Mouse (Mus musculus) midbrain, embryonic 14.5 days (tissue): Measurements from ENCODE around the gene Btaf1. TPM values are rescaled to one million over a fixed set of nuclear protein-coding genes. Genes with fewer than 3 reads are reported as not detected.

Experiments
- ATAC-seq: fragments of 200-750 bp; cut with Nextera tagmentation; 2 replicates; pipeline ENCODE4 v1.8.0; 2017; ENCODE audit warnings: moderate number of reproducible peaks, moderate library complexity; ENCODE audit not compliant: low FRiP score, low TSS enrichment
- DNase-seq: peaks from one replicate; pipeline ENCODE4 v3.0.0-alpha.2; 2015
- H3K27ac ChIP-seq: fragments of 300-500 bp; sonication (generic); replicated peaks from 2 replicates; pipeline ENCODE4 v1.5.1; 2014; ENCODE audit warnings: mild to moderate bottlenecking, low read depth, low read length, moderate library complexity
- H3K27me3 ChIP-seq: fragments of 300-500 bp; sonication (generic); 2 replicates; pipeline ENCODE4 v1.6.1; 2014; ENCODE audit warnings: low read length, control low read depth, mixed read lengths; ENCODE audit not compliant: control insufficient read depth, insufficient read depth
- H3K36me3 ChIP-seq: fragments of 300-500 bp; sonication (generic); 2 replicates; pipeline ENCODE4 v1.6.1; 2014; ENCODE audit warnings: low read length, control low read depth; ENCODE audit not compliant: control insufficient read depth, insufficient read depth
- H3K4me1 ChIP-seq: fragments of 300-500 bp; sonication (generic); 2 replicates; pipeline ENCODE4 v1.6.1; 2014; ENCODE audit warnings: mild to moderate bottlenecking, antibody characterized with exemption, low read length, control low read depth; ENCODE audit not compliant: control insufficient read depth, insufficient read depth
- H3K4me2 ChIP-seq: fragments of 300-500 bp; sonication (generic); 2 replicates; pipeline ENCODE4 v1.6.1; 2014; ENCODE audit warnings: mild to moderate bottlenecking, low read length, moderate library complexity
- H3K4me3 ChIP-seq: fragments of 300-500 bp; sonication (generic); replicated peaks from 2 replicates; pipeline ENCODE4 v1.5.1; 2014; ENCODE audit warnings: low read depth, low read length
- H3K9ac ChIP-seq: fragments of 300-500 bp; sonication (generic); replicated peaks from 2 replicates; pipeline ENCODE4 v1.6.1; 2014; ENCODE audit warnings: mild to moderate bottlenecking, low read length, moderate library complexity
- H3K9me3 ChIP-seq: fragments of 300-500 bp; sonication (generic); 2 replicates; pipeline ENCODE4 v1.6.1; 2016; ENCODE audit warnings: low read length, control low read depth, mixed read lengths; ENCODE audit not compliant: control insufficient read depth
- WGBS: fragments of 180-500 bp; shearing (Covaris S2); extraction: QIAGEN DNeasy Blood & Tissue Kit; methylation state at CpG from one replicate; pipeline ENCODE4 v1.1.7; 2014; 5-methylcytosine and 5-hydroxymethylcytosine counted together
- polyA plus RNA-seq: library from polyadenylated mRNA; unstranded; fragments of >200 nt; fragmentation: Nextera tagmentation; extraction: Ambion mirVana; gene quantifications from 2 replicates; pipeline ENCODE4 v1.2.1, GENCODE M21; 2014

Btaf1 gene
- polyA plus RNA-seq, 1 experiment from 2014 or later, result 15.4 TPM

- Histone ChIP-seq H3K4me3 (no peak overlapping the region), H3K4me1 (no peaks in the 10 kb centered on the region), H3K9me3 (no peaks in the 10 kb centered on the region), H3K4me2 (no peak overlapping the region), H3K9ac (no peak overlapping the region), H3K27me3 (no peaks in the 10 kb centered on the region), H3K27ac (no peak overlapping the region), H3K36me3 (no peaks in the 10 kb centered on the region)
- DNase-seq (no peak), ATAC-seq (no peak)
- WGBS, result 91% methylated on average over 6 of the region's 6 CpGs
These were observed 122.6 kb downstream of the Btaf1 start for GRCm38 (mm10) chr19:37048507-37048906.

GRCm38 (mm10) chr19:37050643-37051345 lies 124.9 kb downstream of the Btaf1 start:
- no peaks in the 10 kb centered on the region for H3K36me3 ChIP-seq
- no peak overlapping the region for H3K27ac ChIP-seq
- DNase-seq (peak; percentile 85), ATAC-seq (no peak)
- H3K9me3 ChIP-seq, result no peaks in the 10 kb centered on the region
- H3K4me1 ChIP-seq, result no peaks in the 10 kb centered on the region
- no peak overlapping the region for H3K4me3 ChIP-seq
- H3K4me2 ChIP-seq, result no peak overlapping the region
- 73% methylated on average over 4 of the region's 4 CpGs for WGBS
- H3K9ac ChIP-seq, result no peak overlapping the region
- no peaks in the 10 kb centered on the region for H3K27me3 ChIP-seq

- H3K9me3 ChIP-seq, result no peaks in the 10 kb centered on the region
- DNase-seq (no peak), ATAC-seq (no peak)
- WGBS, result 84% methylated on average over 4 of the region's 4 CpGs
- H3K9ac ChIP-seq, result no peak overlapping the region
- H3K4me2 ChIP-seq, result no peak overlapping the region
- H3K27me3 ChIP-seq, result no peaks in the 10 kb centered on the region
- no peak overlapping the region for H3K4me3 ChIP-seq
- H3K27ac ChIP-seq, result no peak overlapping the region
- no peaks in the 10 kb centered on the region for H3K4me1 ChIP-seq
- no peaks in the 10 kb centered on the region for H3K36me3 ChIP-seq
These were observed 130.2 kb downstream of the Btaf1 start for GRCm38 (mm10) chr19:37055976-37056556.

- H3K9ac ChIP-seq, result no peak overlapping the region
- no peak for ATAC-seq
These were observed 131.5 kb downstream of the Btaf1 start for GRCm38 (mm10) chr19:37057161-37057905.

GRCm38 (mm10) chr19:37059623-37060022 lies 133.7 kb downstream of the Btaf1 start:
- H3K36me3 ChIP-seq, result no peaks in the 10 kb centered on the region
- no peaks in the 10 kb centered on the region for H3K27me3 ChIP-seq
- no peak overlapping the region for H3K9ac ChIP-seq
- DNase-seq, result no peak
- no peak overlapping the region for H3K27ac ChIP-seq
- no peak overlapping the region for H3K4me2 ChIP-seq
- no peak for ATAC-seq
- H3K4me1 ChIP-seq, result no peaks in the 10 kb centered on the region
- no peaks in the 10 kb centered on the region for H3K9me3 ChIP-seq
- 49% methylated on average over 2 of the region's 2 CpGs for WGBS
- no peak overlapping the region for H3K4me3 ChIP-seq

More at GRCm38 (mm10) chr19:37057161-37057905, 131.5 kb downstream of the Btaf1 start:
- Histone ChIP-seq H3K4me3 (no peak overlapping the region), H3K4me1 (no peaks in the 10 kb centered on the region), H3K27ac (no peak overlapping the region), H3K4me2 (no peak overlapping the region), H3K36me3 (no peaks in the 10 kb centered on the region), H3K27me3 (no peaks in the 10 kb centered on the region), H3K9me3 (no peaks in the 10 kb centered on the region)
- DNase-seq, result no peak
- 57% methylated on average over 8 of the region's 8 CpGs for WGBS

- Histone ChIP-seq H3K27me3 (no peaks in the 10 kb centered on the region), H3K4me3 (no peak overlapping the region), H3K4me2 (no peak overlapping the region), H3K36me3 (no peaks in the 10 kb centered on the region), H3K27ac (no peak overlapping the region), H3K4me1 (no peaks in the 10 kb centered on the region), H3K9ac (no peak overlapping the region), H3K9me3 (no peaks in the 10 kb centered on the region)
- DNase-seq (no peak), ATAC-seq (no peak)
- 92% methylated on average over 4 of the region's 4 CpGs for WGBS
These were observed 134.2 kb downstream of the Btaf1 start for GRCm38 (mm10) chr19:37060078-37060477.

Other genes with a start within 250 kb of the Btaf1 start
- gene Ppp1r3c, start 189.4 kb upstream of the Btaf1 start, polyA plus RNA-seq, result 10.3 and 14.4 TPM in 2 replicates
- gene Tnks2, start 91.8 kb upstream of the Btaf1 start, polyA plus RNA-seq, result 64.1 and 95.9 TPM in 2 replicates
- 50.6 and 66.6 TPM in 2 replicates for gene Fgfbp3, start 6.5 kb upstream of the Btaf1 start, polyA plus RNA-seq